Mouse (Mus musculus) MEL (cell line): ENCODE results near the gene Pla1a.

Experiments used
- CHD1 ChIP-seq: IDR thresholded peaks from 2 replicates; pipeline ENCODE4 v1.6.1; 2012; ENCODE audit warnings: low read depth, mild to moderate bottlenecking, inconsistent platforms, low read length, improper control_type of control experiment
- CTCF ChIP-seq, 3 experiments: IDR thresholded peaks in 2 of 3; conservative IDR thresholded peaks in 1 of 3; 2 replicates each; pipeline ENCODE4 v1.5.1; 2011 to 2012; ENCODE audit warnings: low read length in 3 of 3, low read depth in 2 of 3, mild to moderate bottlenecking in 2 of 3, improper control_type of control experiment in 1 of 3, inconsistent platforms in 1 of 3, mixed read lengths in 1 of 3, moderate library complexity in 1 of 3; ENCODE audit not compliant: control insufficient read depth in 1 of 3, insufficient read depth in 1 of 3, poor library complexity in 1 of 3, severe bottlenecking in 1 of 3
- EP300 ChIP-seq, 2 experiments: IDR thresholded peaks; 2 replicates each; pipeline ENCODE4 v1.6.1; 2011; ENCODE audit warnings: improper control_type of control experiment in 2 of 2, low read length in 2 of 2, low read depth in 1 of 2, mild to moderate bottlenecking in 1 of 2
- GATA1 ChIP-seq: IDR thresholded peaks from 2 replicates; pipeline ENCODE4 v1.6.1; 2011; ENCODE audit warnings: low read depth, low read length, improper control_type of control experiment
- HCFC1 ChIP-seq: IDR thresholded peaks from 2 replicates; pipeline ENCODE4 v1.6.1; 2012; ENCODE audit warnings: low read depth, mild to moderate bottlenecking, inconsistent platforms, low read length, improper control_type of control experiment, moderate library complexity
- MAFK ChIP-seq: IDR thresholded peaks from 2 replicates; pipeline ENCODE4 v1.6.1; 2011; ENCODE audit warnings: low read depth, mild to moderate bottlenecking, low read length, improper control_type of control experiment, borderline replicate concordance
- MAX ChIP-seq: IDR thresholded peaks from 2 replicates; pipeline ENCODE4 v1.6.1; 2011; ENCODE audit warnings: low read length, improper control_type of control experiment
- MAZ ChIP-seq: IDR thresholded peaks from 2 replicates; pipeline ENCODE4 v1.6.1; 2012; ENCODE audit warnings: low read depth, mild to moderate bottlenecking, inconsistent platforms, low read length, improper control_type of control experiment
- MXI1 ChIP-seq: IDR thresholded peaks from 2 replicates; pipeline ENCODE4 v1.6.1; 2011; ENCODE audit warnings: mild to moderate bottlenecking, low read depth, low read length, improper control_type of control experiment
- NRF1 ChIP-seq: IDR thresholded peaks from 2 replicates; pipeline ENCODE4 v1.6.1; 2014; ENCODE audit warnings: low read depth, mild to moderate bottlenecking, inconsistent platforms, low read length, improper control_type of control experiment, moderate library complexity; ENCODE audit not compliant: poor library complexity, insufficient read depth, severe bottlenecking
- POLR2A ChIP-seq, 2 experiments: IDR thresholded peaks; 2 replicates each; pipeline ENCODE4 v1.6.1; 2011 to 2012; ENCODE audit warnings: low read length in 2 of 2, mild to moderate bottlenecking in 2 of 2, control low read depth in 1 of 2, improper control_type of control experiment in 1 of 2, low read depth in 1 of 2, moderate library complexity in 1 of 2; ENCODE audit not compliant: control insufficient read depth in 1 of 2, insufficient read depth in 1 of 2, poor library complexity in 1 of 2
- POLR2AphosphoS2 ChIP-seq: IDR thresholded peaks from 2 replicates; pipeline ENCODE4 v1.6.1; 2011; ENCODE audit warnings: low read length, improper control_type of control experiment
- TAL1 ChIP-seq: IDR thresholded peaks from 2 replicates; pipeline ENCODE4 v1.6.1; 2012; ENCODE audit warnings: mild to moderate bottlenecking, inconsistent platforms, low read length, moderate library complexity, mixed read lengths
- ZC3H11A ChIP-seq: IDR thresholded peaks from 2 replicates; pipeline ENCODE4 v1.6.1; 2012; ENCODE audit warnings: low read depth, mild to moderate bottlenecking, inconsistent platforms, low read length, improper control_type of control experiment

DNA sequence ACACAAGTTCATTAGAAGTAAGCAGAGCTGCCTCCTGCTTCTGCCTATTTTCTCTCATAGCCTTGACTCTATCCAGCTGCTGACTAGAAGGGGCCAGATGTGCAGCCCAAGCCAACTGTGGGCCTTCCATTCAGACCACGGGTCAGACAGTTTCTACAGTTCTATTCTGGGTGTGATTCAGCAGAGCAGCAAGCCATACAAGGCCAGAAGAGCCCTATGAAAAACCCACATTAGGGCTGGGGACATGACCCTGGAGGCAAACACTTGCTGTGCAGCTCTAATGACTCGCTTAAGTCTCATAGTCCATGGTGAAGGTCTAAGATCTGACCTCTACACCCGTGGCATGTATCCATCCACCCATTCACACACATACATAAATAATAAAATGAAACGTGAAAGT lies 33.1 kb upstream of the Pla1a start:
- TF ChIP-seq MAX (no peak), EP300 (IDR thresholded peaks at IDR 0.05; ENCODE audit: low read depth in 1 of 2, low read length in 2 of 2) (no peak), POLR2A (IDR thresholded peaks at IDR 0.05; ENCODE audit: control insufficient read depth in 1 of 2, insufficient read depth in 1 of 2, low read depth in 1 of 2, low read length in 2 of 2, poor library complexity in 1 of 2) (no peak), GATA1 (no peak), POLR2AphosphoS2 (no peak), MAZ (no peak), MXI1 (no peak), HCFC1 (no peak), CTCF (IDR thresholded peaks at IDR 0.05 in 2 of 3, conservative IDR thresholded peaks at IDR 0.05 in 1 of 3; ENCODE audit: control insufficient read depth in 1 of 3, insufficient read depth in 1 of 3, low read depth in 2 of 3, low read length in 3 of 3, poor library complexity in 1 of 3, severe bottlenecking in 1 of 3) (no peak), TAL1 (no peak), MAFK (no peak), CHD1 (no peak), NRF1 (no peak), ZC3H11A (no peak)
